Mouse (Mus musculus) liver, embryonic 14.5 days (tissue): ENCODE results near the gene Vapa. TPM values are rescaled to one million over a fixed set of nuclear protein-coding genes. Genes with fewer than 3 reads are reported as not detected.

ENCODE experiments used
- ATAC-seq: fragments of 200-750 bp; cut with Nextera tagmentation; 2 replicates; pipeline ENCODE4 v1.8.0; 2017; ENCODE audit warnings: moderate number of reproducible peaks, mild to moderate bottlenecking, moderate library complexity; ENCODE audit not compliant: insufficient read depth
- DNase-seq, 3 experiments: peaks; one replicate each; pipeline ENCODE4 v3.0.0-alpha.2; 2012 to 2013; ENCODE audit warnings: low read depth in 3 of 3, low spot score in 3 of 3
- H3K27ac ChIP-seq: fragments of 300-500 bp; sonication (generic); 2 replicates; pipeline ENCODE4 v1.5.1; 2014; ENCODE audit warnings: moderate library complexity, mild to moderate bottlenecking, control low read depth, inconsistent platforms
- H3K27me3 ChIP-seq: fragments of 300-500 bp; sonication (generic); 2 replicates; pipeline ENCODE4 v1.6.1; 2014; ENCODE audit warnings: mild to moderate bottlenecking, low read length, moderate library complexity; ENCODE audit not compliant: control insufficient read depth, insufficient read depth
- H3K36me3 ChIP-seq: fragments of 300-500 bp; sonication (generic); replicated peaks from 2 replicates; pipeline ENCODE4 v1.6.1; 2014; ENCODE audit warnings: low read depth; ENCODE audit not compliant: control insufficient read depth, insufficient read depth
- H3K4me1 ChIP-seq, 2 experiments: fragments of 200-500 bp in 1 of 2; fragments of 300-500 bp in 1 of 2; sonication (generic) in 1 of 2; replicated peaks; 2 replicates each; pipeline ENCODE4 v1.6.1; 2012 to 2014; ENCODE audit warnings: antibody characterized with exemption in 1 of 2, inconsistent platforms in 1 of 2, low read length in 1 of 2; ENCODE audit not compliant: control insufficient read depth in 2 of 2, insufficient read depth in 2 of 2
- H3K4me2 ChIP-seq: fragments of 300-500 bp; sonication (generic); 2 replicates; pipeline ENCODE4 v1.6.1; 2014; ENCODE audit warnings: low read depth, mild to moderate bottlenecking, control low read depth, moderate library complexity
- H3K4me3 ChIP-seq, 2 experiments: fragments of 200-500 bp in 1 of 2; fragments of 300-500 bp in 1 of 2; sonication (generic) in 1 of 2; 2 replicates each; pipeline ENCODE4 v1.5.1; 2012 to 2014; ENCODE audit warnings: low read depth in 2 of 2, low read length in 2 of 2, mild to moderate bottlenecking in 2 of 2, control low read depth in 1 of 2, inconsistent platforms in 1 of 2, moderate library complexity in 1 of 2; ENCODE audit not compliant: insufficient read depth in 1 of 2
- H3K9ac ChIP-seq: fragments of 300-500 bp; sonication (generic); replicated peaks from 2 replicates; pipeline ENCODE4 v1.6.1; 2014; ENCODE audit warnings: mild to moderate bottlenecking, control low read depth, moderate library complexity
- H3K9me3 ChIP-seq: fragments of 300-500 bp; sonication (generic); 2 replicates; pipeline ENCODE4 v1.6.1; 2016; ENCODE audit warnings: low read length, mixed read lengths; ENCODE audit not compliant: control insufficient read depth
- CTCF ChIP-seq: IDR thresholded peaks from 2 replicates; pipeline ENCODE4 v1.5.1; 2016; ENCODE audit warnings: antibody characterized with exemption, low read depth, control low read depth
- EP300 ChIP-seq: IDR thresholded peaks from 2 replicates; pipeline ENCODE4 v1.6.1; 2016; ENCODE audit warnings: antibody characterized with exemption, low read depth
- WGBS: fragments of 180-500 bp; shearing (Covaris S2); extraction: QIAGEN DNeasy Blood & Tissue Kit; methylation state at CpG from one replicate; pipeline ENCODE4 v1.1.7; 2014; ENCODE audit not compliant: insufficient replicate concordance; 5-methylcytosine and 5-hydroxymethylcytosine counted together
- polyA plus RNA-seq, 2 experiments: library from polyadenylated mRNA; depleted of rRNA in 1 of 2; stranded (reverse) in 1 of 2; unstranded in 1 of 2; fragments of >200 nt; fragmentation: Nextera tagmentation in 1 of 2; extraction: Ambion mirVana in 1 of 2; gene quantifications; 2 replicates each; pipeline versions ENCODE4 v1.2.1 to v1.2.3; 2012 to 2014

Vapa gene
- 9.0 and 17.1 TPM in 2 replicates for polyA plus RNA-seq (2012; rRNA removed)
- 60.6 and 62.9 TPM in 2 replicates for polyA plus RNA-seq (2014; fragmentation: Nextera tagmentation; extraction: Ambion mirVana)

DNA sequence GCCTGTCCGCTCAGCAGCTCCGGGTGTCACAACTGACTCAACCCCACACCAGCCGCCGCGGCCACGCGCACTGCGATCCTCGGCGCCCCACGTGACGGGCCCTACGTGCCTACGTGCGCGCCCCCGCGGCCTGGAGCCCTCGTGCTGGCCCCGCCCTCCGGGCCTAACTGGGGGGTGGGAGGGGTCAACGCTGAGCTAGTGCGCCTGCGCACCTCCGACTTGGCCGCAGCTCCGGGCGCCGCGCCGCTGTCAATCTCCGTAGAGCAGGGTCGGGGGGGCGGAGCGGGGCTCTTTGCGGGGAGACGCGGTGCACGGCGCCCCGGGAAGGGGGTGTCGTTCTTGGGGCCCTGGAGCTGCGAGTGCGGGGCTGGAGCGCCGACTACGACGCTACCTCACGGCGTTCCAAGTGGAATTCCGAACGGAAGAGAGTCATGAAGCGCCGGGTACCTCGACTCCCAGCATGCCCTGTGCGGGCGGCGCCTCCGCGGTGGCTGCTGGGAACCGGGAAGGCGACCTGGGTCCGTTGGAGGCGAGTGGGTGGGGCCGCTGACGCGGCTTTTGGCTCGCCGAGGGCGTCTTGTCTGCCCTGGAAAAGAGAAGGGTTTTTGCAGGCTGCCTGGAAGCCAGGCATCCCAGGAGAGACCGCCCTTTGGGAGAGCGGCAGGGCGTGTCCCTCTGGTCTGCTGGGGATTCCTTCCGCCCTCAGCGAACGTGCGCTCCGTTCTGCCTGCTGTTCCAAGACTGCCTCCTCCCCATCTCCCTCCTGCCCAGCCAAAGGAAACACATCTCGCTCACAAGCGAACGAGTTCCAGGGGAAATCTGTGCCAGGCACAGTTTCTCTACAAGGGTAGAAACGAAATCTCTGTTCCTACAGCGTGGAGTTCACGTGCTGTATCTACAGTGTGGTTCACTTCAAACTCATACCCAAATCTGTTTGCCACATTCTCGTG, at the start of gene Vapa:
Gene Vapa (minus strand): TSS at position 93 of the 950 bp plus-strand sequence.
- Histone ChIP-seq H3K4me1 (peaks cover 15 to 18% of the 10 kb centered on the region in 2 experiments), H3K36me3 (no peaks in the 10 kb centered on the region; the same call in 1 of the 2 replicates), H3K4me3 (peak within 1 kb of the TSS; percentile 69 to 97), H3K27me3 (no peaks in the 10 kb centered on the region), H3K27ac (peak within 1 kb of the TSS; percentile 82), H3K4me2 (peak within 1 kb of the TSS; percentile 89), H3K9ac (peak within 1 kb of the TSS; percentile 89), H3K9me3 (no peaks in the 10 kb centered on the region)
- WGBS: under 1% methylated on average over 85 of the region's 85 CpGs
- peak; percentile 86 for ATAC-seq
- TF ChIP-seq CTCF (no peak), EP300 (0 out of 2 replicates have a peak, but pooled peaks have one; percentile 25)
- peak; percentile 90 to 92 (median 91) for DNase-seq

DNA sequence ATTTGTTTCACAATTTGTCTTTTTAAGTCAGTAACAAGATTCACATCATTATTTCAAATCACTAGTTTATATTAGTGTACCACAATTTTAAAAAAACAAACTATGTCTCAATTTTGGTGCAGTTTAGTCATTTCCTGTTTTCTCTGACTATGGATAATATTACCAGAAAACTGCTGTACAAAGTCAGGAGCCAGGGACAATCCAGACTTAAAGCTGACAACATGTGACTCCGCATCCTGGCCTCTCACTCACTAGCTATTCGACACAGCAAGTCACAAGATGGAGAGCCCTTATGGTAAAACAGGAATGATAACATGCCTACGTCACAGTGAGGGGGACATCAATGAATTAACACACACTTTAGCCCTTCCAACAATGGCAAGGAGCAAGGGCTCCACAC, 49.3 kb upstream of the Vapa start:
- Histone ChIP-seq H3K9ac (no peak overlapping the region), H3K4me2 (no peak overlapping the region), H3K27me3 (no peaks in the 10 kb centered on the region), H3K36me3 (no peaks in the 10 kb centered on the region), H3K27ac (no peak overlapping the region), H3K4me1 (peaks cover 7 to 24% of the 10 kb centered on the region in 2 experiments; a peak in 3 of 4 replicates), H3K4me3 (no peak overlapping the region), H3K9me3 (no peaks in the 10 kb centered on the region)
- ATAC-seq (no peak), DNase-seq (no peak)
- TF ChIP-seq EP300 (no peak), CTCF (no peak)
- 79% methylated on average over 3 of the region's 3 CpGs for WGBS

DNA sequence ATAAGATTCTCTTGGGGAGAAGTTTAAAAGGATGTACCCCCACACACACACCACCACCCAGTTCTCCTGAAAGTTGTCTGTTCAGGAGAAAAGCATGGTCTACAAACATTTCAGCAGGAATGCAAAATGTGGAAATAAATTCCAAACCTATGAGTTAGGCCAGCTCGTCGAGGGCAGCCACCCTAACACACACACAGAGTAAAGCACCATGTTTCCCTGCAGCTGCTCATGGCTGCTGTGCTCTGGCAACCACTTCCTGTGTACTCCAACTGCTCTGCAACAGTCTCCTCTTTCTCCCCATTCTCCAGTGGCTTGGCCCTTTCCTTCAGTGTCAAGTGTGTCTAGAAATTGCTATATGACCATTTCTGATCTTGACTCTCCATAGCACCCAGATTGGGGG, 45.1 kb upstream of the Vapa start:
- H3K4me1 ChIP-seq: peaks cover 7 to 21% of the 10 kb centered on the region in 2 experiments; a peak in 3 of 4 replicates
- TF ChIP-seq CTCF (no peak), EP300 (no peak)
- H3K4me2 ChIP-seq: no peak overlapping the region
- H3K4me3 ChIP-seq: no peak overlapping the region
- H3K9me3 ChIP-seq: no peaks in the 10 kb centered on the region
- H3K27me3 ChIP-seq: no peaks in the 10 kb centered on the region
- no peak overlapping the region for H3K27ac ChIP-seq
- no peak for ATAC-seq
- no peaks in the 10 kb centered on the region for H3K36me3 ChIP-seq
- no peak overlapping the region for H3K9ac ChIP-seq
- 30% methylated on average over 2 of the region's 2 CpGs for WGBS
- no peak for DNase-seq

DNA sequence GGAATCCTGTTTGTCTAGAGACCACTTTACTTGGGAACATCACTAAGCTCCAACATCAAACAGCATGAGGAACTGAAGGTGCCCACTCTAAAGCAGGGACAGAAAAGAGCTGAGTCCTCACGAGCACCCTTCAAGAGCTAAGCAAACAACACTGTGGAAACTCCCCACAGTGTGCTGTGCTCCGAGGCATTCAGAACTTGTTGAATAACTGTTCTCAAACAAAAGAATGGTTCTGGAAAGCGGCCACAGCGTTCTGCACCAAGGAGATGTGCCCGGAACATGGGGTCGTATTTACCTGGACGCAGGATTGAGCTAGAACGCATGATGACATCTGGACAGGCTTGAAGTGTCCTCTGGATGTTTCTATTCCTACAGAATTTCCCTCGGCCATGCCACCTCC, 44.6 kb upstream of the Vapa start:
- DNase-seq: no peak

GRCm38 (mm10) chr17:65656731-65657130, 43.4 kb upstream of the Vapa start:
- DNase-seq (no peak), ATAC-seq (peak; percentile 37; the same call in 1 of the 2 replicates)
- peaks cover 3 to 14% of the 10 kb centered on the region in 2 experiments; a peak in 3 of 4 replicates for H3K4me1 ChIP-seq
- no peak overlapping the region for H3K4me3 ChIP-seq
- no peak overlapping the region for H3K27ac ChIP-seq
- WGBS: 47% methylated on average over 6 of the region's 6 CpGs
- H3K36me3 ChIP-seq: no peaks in the 10 kb centered on the region
- no peaks in the 10 kb centered on the region for H3K27me3 ChIP-seq
- H3K9me3 ChIP-seq: no peaks in the 10 kb centered on the region
- no peak overlapping the region for H3K9ac ChIP-seq
- TF ChIP-seq EP300 (no peak), CTCF (no peak)
- no peak overlapping the region for H3K4me2 ChIP-seq

More for the DNA sequence above, 44.6 kb upstream of the Vapa start:
- no peaks in the 10 kb centered on the region for H3K9me3 ChIP-seq
- H3K4me1 ChIP-seq: peaks cover 3 to 18% of the 10 kb centered on the region in 2 experiments; a peak in 3 of 4 replicates
- no peaks in the 10 kb centered on the region for H3K27me3 ChIP-seq
- no peak overlapping the region for H3K27ac ChIP-seq
- WGBS: 74% methylated on average over 9 of the region's 9 CpGs
- TF ChIP-seq CTCF (no peak), EP300 (no peak)
- no peaks in the 10 kb centered on the region for H3K36me3 ChIP-seq
- ATAC-seq: no peak
- no peak overlapping the region for H3K9ac ChIP-seq
- no peak overlapping the region for H3K4me2 ChIP-seq
- H3K4me3 ChIP-seq: no peak overlapping the region
